Mouse (Mus musculus) brain, embryonic 14.5 days (tissue): ENCODE data around the gene Slc9a5. TPM values are rescaled to one million over a fixed set of nuclear protein-coding genes. Genes with fewer than 3 reads are reported as not detected.

Experiments used
- DNase-seq: peaks from one replicate; pipeline ENCODE4 v3.0.0-alpha.2; 2011; ENCODE audit warnings: low read depth
- CTCF ChIP-seq: fragments of 200-500 bp; IDR thresholded peaks from 2 replicates; pipeline ENCODE4 v1.5.1; 2012; ENCODE audit warnings: inconsistent platforms, mild to moderate bottlenecking, moderate library complexity, borderline replicate concordance; ENCODE audit not compliant: insufficient read depth, insufficient read length; ENCODE audit errors: extremely low read depth
- POLR2A ChIP-seq: fragments of 200-500 bp; IDR thresholded peaks from 2 replicates; pipeline ENCODE4 v1.6.1; 2012; ENCODE audit warnings: mild to moderate bottlenecking, inconsistent platforms, borderline replicate concordance; ENCODE audit not compliant: poor library complexity, insufficient read depth, insufficient read length, severe bottlenecking; ENCODE audit errors: extremely low read depth
- polyA plus RNA-seq: library from polyadenylated mRNA; depleted of rRNA; stranded (reverse); fragments of >200 nt; gene quantifications from 2 replicates; pipeline ENCODE4 v1.2.3, GENCODE M21; 2012

Slc9a5 gene
- polyA plus RNA-seq, 1 experiment, result 39.3 TPM

- DNase-seq, result no peak
- TF ChIP-seq CTCF (no peak), POLR2A (no peak)
Observed at GRCm38 (mm10) chr8:105345061-105345975, 3.3 kb upstream of the Slc9a5 start.

- TF ChIP-seq CTCF (no peak), POLR2A (no peak)
- DNase-seq, result peak; percentile 39
Observed at GRCm38 (mm10) chr8:105346611-105347427, 1.8 kb upstream of the Slc9a5 start.

GRCm38 (mm10) chr8:105347428-105348221, 1.0 kb upstream of the Slc9a5 start, which contains the start of gene Fhod1:
TSS of gene Fhod1 (minus strand) at chr8:105347953.
- TF ChIP-seq CTCF (no peak), POLR2A (no peak)
- DNase-seq, result peak; percentile 97

GRCm38 (mm10) chr8:105349096-105349771, 591 bp downstream of the Slc9a5 start:
- TF ChIP-seq CTCF (no peak), POLR2A (no peak)
- DNase-seq, result peak; percentile 63

- DNase-seq, result peak; percentile 69
- TF ChIP-seq POLR2A (no peak), CTCF (no peak)
Observed at GRCm38 (mm10) chr8:105350186-105350585, 1.5 kb downstream of the Slc9a5 start.

- DNase-seq, result no peak
- TF ChIP-seq CTCF, result no peak
- no peak for TF ChIP-seq POLR2A
Observed at GRCm38 (mm10) chr8:105353583-105354135, 5.0 kb downstream of the Slc9a5 start.

GRCm38 (mm10) chr8:105354549-105354948, 5.9 kb downstream of the Slc9a5 start:
- no peak for DNase-seq
- TF ChIP-seq POLR2A (no peak), CTCF (no peak)

- DNase-seq, result no peak
- TF ChIP-seq POLR2A (no peak), CTCF (no peak)
Observed at GRCm38 (mm10) chr8:105355179-105356024, 6.8 kb downstream of the Slc9a5 start.

- TF ChIP-seq CTCF, result no peak
- TF ChIP-seq POLR2A, result no peak
- DNase-seq, result no peak
Observed at GRCm38 (mm10) chr8:105356681-105357080, 8.0 kb downstream of the Slc9a5 start.

- TF ChIP-seq POLR2A, result no peak
- TF ChIP-seq CTCF, result no peak
- no peak for DNase-seq
Observed at GRCm38 (mm10) chr8:105359208-105359607, 10.6 kb downstream of the Slc9a5 start.

- DNase-seq, result peak; percentile 67
- peak; percentile 42; the same call in 1 of the 2 replicates for TF ChIP-seq CTCF
- TF ChIP-seq POLR2A, result no peak
Observed at GRCm38 (mm10) chr8:105359646-105360045, 11.0 kb downstream of the Slc9a5 start.
